Mouse (Mus musculus) cortical plate, adult 2 months (tissue): ENCODE measurements around the gene Pmm1.

Experiments used
- CTCF ChIP-seq: fragments of 200-500 bp; IDR thresholded peaks from 2 replicates; pipeline ENCODE4 v1.5.1; 2011; ENCODE audit warnings: mild to moderate bottlenecking, control low read depth, low read length; ENCODE audit not compliant: insufficient read depth; ENCODE audit errors: extremely low read depth
- POLR2A ChIP-seq: fragments of 200-500 bp; IDR thresholded peaks from 2 replicates; pipeline ENCODE4 v1.6.1; 2011; ENCODE audit warnings: mild to moderate bottlenecking, low read length, control low read depth; ENCODE audit not compliant: insufficient read depth; ENCODE audit errors: extremely low read depth

- TF ChIP-seq CTCF (no peak), POLR2A (no peak)
These were observed 35.8 kb downstream of the Pmm1 start for GRCm38 (mm10) chr15:81924933-81925332.
